Mouse (Mus musculus) kidney, postnatal 0 days (tissue): ENCODE data around the gene Ube3a. TPM values are rescaled to one million over a fixed set of nuclear protein-coding genes. Genes with fewer than 3 reads are reported as not detected.

Experiments
- ATAC-seq: fragments of 200-750 bp; cut with Nextera tagmentation; replicated peaks from 2 replicates; pipeline ENCODE4 v1.8.0; 2017; ENCODE audit warnings: low read depth, moderate number of reproducible peaks, moderate TSS enrichment, moderate library complexity; ENCODE audit not compliant: low FRiP score
- DNase-seq: peaks from one replicate; pipeline ENCODE4 v3.0.0-alpha.2; 2016; ENCODE audit warnings: low spot score
- H3K27ac ChIP-seq: fragments of 300-500 bp; sonication (generic); 2 replicates; pipeline ENCODE4 v1.5.1; 2014; ENCODE audit warnings: mild to moderate bottlenecking
- H3K27me3 ChIP-seq: fragments of 300-500 bp; sonication (generic); 2 replicates; pipeline ENCODE4 v1.6.1; 2014; ENCODE audit warnings: low read length, mixed read lengths; ENCODE audit not compliant: insufficient read depth
- H3K36me3 ChIP-seq: fragments of 300-500 bp; sonication (generic); 2 replicates; pipeline ENCODE4 v1.6.1; 2014; ENCODE audit warnings: low read length, mixed read lengths; ENCODE audit not compliant: insufficient read depth
- H3K4me1 ChIP-seq: fragments of 300-500 bp; sonication (generic); replicated peaks from 2 replicates; pipeline ENCODE4 v1.6.1; 2014; ENCODE audit warnings: antibody characterized with exemption, low read length, mixed read lengths; ENCODE audit not compliant: insufficient read depth
- H3K4me2 ChIP-seq: fragments of 300-500 bp; sonication (generic); 2 replicates; pipeline ENCODE4 v1.6.1; 2014; ENCODE audit warnings: mild to moderate bottlenecking, low read length, moderate library complexity, mixed read lengths
- H3K4me3 ChIP-seq: fragments of 300-500 bp; sonication (generic); replicated peaks from 2 replicates; pipeline ENCODE4 v1.5.1; 2014; ENCODE audit warnings: low read depth, low read length
- H3K9ac ChIP-seq: fragments of 300-500 bp; sonication (generic); 2 replicates; pipeline ENCODE4 v1.6.1; 2014; ENCODE audit warnings: low read depth, low read length
- H3K9me3 ChIP-seq: fragments of 300-500 bp; sonication (generic); replicated peaks from 2 replicates; pipeline ENCODE4 v1.6.1; 2016; ENCODE audit warnings: low read length, inconsistent platforms, mixed read lengths
- CTCF ChIP-seq: IDR thresholded peaks from 2 replicates; pipeline ENCODE4 v1.5.1; 2016; ENCODE audit warnings: antibody characterized with exemption, low read depth, mild to moderate bottlenecking, moderate library complexity
- WGBS: fragments of 180-500 bp; shearing (Covaris S2); extraction: QIAGEN DNeasy Blood & Tissue Kit; methylation state at CpG from one replicate; pipeline ENCODE4 v1.1.7; 2014; 5-methylcytosine and 5-hydroxymethylcytosine counted together
- polyA plus RNA-seq: library from polyadenylated mRNA; unstranded; fragments of >200 nt; fragmentation: Nextera tagmentation; extraction: Ambion mirVana; gene quantifications from 2 replicates; pipeline ENCODE4 v1.2.1, GENCODE M21; 2015

Ube3a gene
- polyA plus RNA-seq, 1 experiment from 2014 or later: 132 TPM

DNA sequence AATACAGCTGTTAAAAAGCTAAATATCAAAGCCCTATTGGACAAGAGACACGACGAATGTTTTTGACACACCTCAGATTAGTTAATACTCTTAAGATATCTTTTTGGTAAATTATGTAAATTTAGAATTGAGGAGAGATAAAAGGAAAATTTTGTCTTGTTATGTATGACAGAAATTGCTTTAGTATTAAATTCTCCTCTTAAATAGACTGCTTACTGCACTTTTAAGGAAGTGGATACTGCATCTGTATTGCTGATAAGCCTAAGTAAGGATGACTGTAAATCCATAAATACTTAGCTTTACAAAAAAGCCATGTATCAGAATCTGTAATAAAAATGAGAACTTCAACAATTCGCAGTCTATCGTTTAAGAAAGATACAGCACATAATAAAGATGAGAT lies 1.8 kb downstream of the Ube3a start:
- H3K4me2 ChIP-seq: peak overlapping the region; percentile 73

GRCm38 (mm10) chr7:59230768-59231167 lies 2.2 kb downstream of the Ube3a start:
- TF ChIP-seq CTCF: no peak
- H3K36me3 ChIP-seq: no peaks in the 10 kb centered on the region
- 0 out of 2 replicates have a peak overlapping the region, but pooled peaks have one; percentile 98 for H3K4me3 ChIP-seq
- no peak overlapping the region for H3K27ac ChIP-seq
- no peaks in the 10 kb centered on the region for H3K9me3 ChIP-seq
- no peaks in the 10 kb centered on the region for H3K27me3 ChIP-seq
- H3K4me1 ChIP-seq: no peaks in the 10 kb centered on the region
- DNase-seq (no peak), ATAC-seq (no peak)
- H3K4me2 ChIP-seq: peak overlapping the region; percentile 21
- 65% methylated on average over 5 of the region's 5 CpGs for WGBS
- no peak overlapping the region for H3K9ac ChIP-seq

More for the DNA sequence above, 1.8 kb downstream of the Ube3a start:
- Histone ChIP-seq H3K4me3 (peak overlapping the region; percentile 98), H3K4me1 (no peaks in the 10 kb centered on the region), H3K36me3 (no peaks in the 10 kb centered on the region), H3K9me3 (no peaks in the 10 kb centered on the region), H3K27me3 (no peaks in the 10 kb centered on the region), H3K27ac (no peak overlapping the region), H3K9ac (0 out of 2 replicates have a peak overlapping the region, but pooled peaks have one; percentile 98)
- WGBS: 42% methylated on average over 4 of the region's 4 CpGs
- no peak for TF ChIP-seq CTCF
- ATAC-seq (no peak), DNase-seq (no peak)

DNA sequence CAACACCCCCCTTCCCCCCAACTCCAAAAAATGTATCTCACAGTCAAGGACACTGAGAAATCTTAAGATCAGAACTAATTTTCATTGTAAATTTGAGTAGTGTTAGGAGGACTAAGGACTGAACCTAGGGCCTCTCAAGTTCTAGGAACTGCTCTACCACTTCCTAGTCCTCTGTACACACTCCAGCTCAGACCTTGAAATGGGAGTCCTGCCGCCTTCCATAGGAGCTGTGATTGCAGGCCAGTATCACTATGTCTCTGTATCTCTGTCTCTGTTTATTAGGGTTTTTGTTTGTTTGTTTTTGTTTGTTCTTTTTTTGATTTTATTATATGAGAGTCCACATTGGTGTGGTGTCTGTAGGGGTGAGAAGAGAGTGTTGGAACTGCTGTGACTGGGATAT lies 3.4 kb downstream of the Ube3a start:
- 81% methylated on average over 1 of the region's 1 CpGs for WGBS
- no peaks in the 10 kb centered on the region for H3K9me3 ChIP-seq
- no peak for ATAC-seq
- DNase-seq: no peak
- no peak overlapping the region; the same call in 1 of the 2 replicates for H3K4me2 ChIP-seq
- no peak overlapping the region for H3K27ac ChIP-seq
- H3K27me3 ChIP-seq: no peaks in the 10 kb centered on the region
- H3K9ac ChIP-seq: no peak overlapping the region
- no peaks in the 10 kb centered on the region for H3K4me1 ChIP-seq
- TF ChIP-seq CTCF: no peak
- no peak overlapping the region for H3K4me3 ChIP-seq
- no peaks in the 10 kb centered on the region for H3K36me3 ChIP-seq

GRCm38 (mm10) chr7:59234773-59235401 lies 6.3 kb downstream of the Ube3a start:
- H3K9me3 ChIP-seq: no peaks in the 10 kb centered on the region
- H3K9ac ChIP-seq: no peak overlapping the region
- no peak for TF ChIP-seq CTCF
- ATAC-seq: no peak
- no peaks in the 10 kb centered on the region for H3K27me3 ChIP-seq
- H3K4me3 ChIP-seq: no peak overlapping the region
- no peak for DNase-seq
- H3K4me2 ChIP-seq: no peak overlapping the region
- no peaks in the 10 kb centered on the region for H3K4me1 ChIP-seq
- no peaks in the 10 kb centered on the region for H3K36me3 ChIP-seq
- H3K27ac ChIP-seq: no peak overlapping the region
- 89% methylated on average over 8 of the region's 8 CpGs for WGBS

GRCm38 (mm10) chr7:59243257-59243656 lies 14.7 kb downstream of the Ube3a start:
- Histone ChIP-seq H3K9me3 (no peaks in the 10 kb centered on the region), H3K4me3 (no peak overlapping the region), H3K27me3 (no peaks in the 10 kb centered on the region), H3K4me2 (no peak overlapping the region), H3K9ac (no peak overlapping the region), H3K27ac (no peak overlapping the region), H3K4me1 (no peaks in the 10 kb centered on the region), H3K36me3 (no peaks in the 10 kb centered on the region)
- WGBS: 78% methylated on average over 3 of the region's 3 CpGs
- ATAC-seq: no peak
- DNase-seq: no peak
- TF ChIP-seq CTCF: no peak

GRCm38 (mm10) chr7:59245541-59245940 lies 17.0 kb downstream of the Ube3a start:
- Histone ChIP-seq H3K4me3 (no peak overlapping the region), H3K9me3 (no peaks in the 10 kb centered on the region), H3K4me2 (no peak overlapping the region), H3K4me1 (no peaks in the 10 kb centered on the region), H3K27ac (no peak overlapping the region), H3K9ac (no peak overlapping the region), H3K36me3 (no peaks in the 10 kb centered on the region), H3K27me3 (no peaks in the 10 kb centered on the region)
- no peak for ATAC-seq
- peak; percentile 43; the same call in 1 of the 2 replicates for TF ChIP-seq CTCF
- no peak for DNase-seq
- 95% methylated on average over 2 of the region's 2 CpGs for WGBS

- no peak overlapping the region for H3K9ac ChIP-seq
- 95% methylated on average over 2 of the region's 2 CpGs for WGBS
- no peak for TF ChIP-seq CTCF
- H3K9me3 ChIP-seq: no peaks in the 10 kb centered on the region
- no peak for ATAC-seq
- no peak for DNase-seq
- no peak overlapping the region for H3K4me3 ChIP-seq
- H3K36me3 ChIP-seq: peaks cover 4% of the 10 kb centered on the region; the same call in 1 of the 2 replicates
- H3K4me2 ChIP-seq: no peak overlapping the region
- H3K4me1 ChIP-seq: no peaks in the 10 kb centered on the region
- no peak overlapping the region for H3K27ac ChIP-seq
- H3K27me3 ChIP-seq: no peaks in the 10 kb centered on the region
Measured at GRCm38 (mm10) chr7:59253373-59253772, 24.8 kb downstream of the Ube3a start.
